Mouse (Mus musculus): Measurements from ENCODE around the gene Tcp10c.
"Not testable (repeated sequence)": the region's sequence is repeated elsewhere in the genome, so short reads cannot be mapped to it uniquely, and the experiment has no call there.

The Tcp10c gene

DNA sequence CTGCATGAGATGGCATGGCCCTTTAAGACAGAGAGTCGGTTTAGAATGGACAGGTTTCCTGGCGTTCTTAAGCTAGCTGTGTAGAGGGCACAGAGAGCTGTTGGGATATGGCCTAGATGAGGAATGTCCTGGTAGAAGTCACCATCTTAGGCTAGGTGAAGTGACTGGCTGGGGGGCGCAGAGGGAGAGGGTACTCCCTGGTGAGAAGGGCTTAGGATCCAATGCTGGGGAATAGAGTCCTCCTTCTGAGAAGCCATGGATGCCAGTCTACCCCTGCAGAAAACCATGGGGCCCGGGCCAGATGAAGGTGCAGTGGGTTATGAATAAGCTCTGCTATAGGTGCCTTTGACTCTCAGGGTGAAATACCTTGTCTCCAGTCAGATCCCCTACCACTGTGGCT, at the start of gene Tcp10c:
Gene Tcp10c (plus strand): TSS at position 52 of the 400 bp plus-strand sequence.
- DNase-seq (ENCODE audit: low read depth, low spot score) = not testable (repeated sequence)

DNA sequence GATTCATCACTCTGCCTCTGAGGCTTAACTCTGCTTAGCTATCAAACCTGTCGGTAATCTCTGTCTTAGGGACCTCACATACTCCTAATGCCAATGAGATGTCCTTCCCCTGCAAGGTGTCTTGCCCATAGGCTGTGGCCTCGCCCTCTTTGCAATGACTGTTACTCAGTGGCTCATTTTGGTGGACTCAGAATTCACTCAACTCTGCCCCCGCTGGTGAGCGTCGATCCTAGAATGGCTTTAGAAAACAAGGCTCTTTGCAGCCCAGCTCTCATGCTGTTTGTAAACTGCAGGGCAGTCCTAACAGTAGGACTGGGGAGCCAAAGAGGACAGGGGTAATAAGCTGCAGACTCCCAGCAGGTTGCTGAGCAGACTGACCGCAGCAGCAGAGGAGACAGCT, 46.5 kb upstream of the Tcp10c start:
- not testable (repeated sequence) for DNase-seq (ENCODE audit: low read depth, low spot score)

DNA sequence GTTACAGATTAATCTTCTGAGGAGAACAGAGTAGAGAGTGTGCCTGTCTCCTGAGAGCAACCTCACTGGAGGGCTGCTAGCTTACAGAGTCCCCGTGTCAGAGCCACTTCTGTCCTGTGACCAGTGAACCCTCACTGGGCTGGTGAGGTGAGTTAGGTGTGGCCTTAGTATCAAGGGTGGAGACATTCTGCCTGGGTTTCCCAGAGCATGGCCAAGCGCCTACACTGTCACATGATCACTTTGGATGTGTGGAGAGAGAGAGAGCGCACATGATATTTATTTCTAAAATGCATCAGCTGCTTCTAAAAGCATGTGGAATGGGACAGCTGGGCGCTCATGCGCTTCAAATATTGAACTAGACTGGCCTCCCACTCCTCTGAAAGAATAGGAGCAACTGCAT, 46.0 kb upstream of the Tcp10c start:
- not testable (repeated sequence) for DNase-seq (ENCODE audit: low read depth, low spot score)

GRCm38 (mm10) chr17:13308746-13309145, 45.6 kb upstream of the Tcp10c start:
- not testable (repeated sequence) for DNase-seq (ENCODE audit: low read depth, low spot score)

DNA sequence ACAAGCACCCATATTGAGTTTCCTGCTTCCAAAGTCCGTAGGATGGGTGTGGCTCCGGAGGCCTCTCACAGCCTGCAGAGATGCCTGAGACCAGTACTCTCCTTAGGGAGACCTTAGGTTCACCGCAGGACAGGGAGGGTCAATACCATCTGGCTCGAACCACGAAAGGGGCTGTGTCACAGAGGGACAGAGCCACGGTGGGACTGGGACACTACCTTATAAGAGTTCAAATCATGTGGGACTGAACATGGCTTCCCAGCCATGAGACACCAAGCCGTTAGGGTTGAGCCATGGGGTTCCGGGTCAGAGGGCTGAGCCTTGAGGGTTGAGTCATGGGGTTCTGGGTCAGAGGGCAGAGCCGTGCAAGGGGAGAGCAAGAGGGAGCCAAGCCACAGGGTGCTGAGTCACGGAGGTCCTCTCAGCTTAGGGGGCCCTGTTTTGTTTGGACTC, 45.2 kb upstream of the Tcp10c start:
- DNase-seq (ENCODE audit: low read depth, low spot score) = not testable (repeated sequence)

GRCm38 (mm10) chr17:13329967-13330366, 24.4 kb upstream of the Tcp10c start:
- not testable (repeated sequence) for DNase-seq (ENCODE audit: low read depth, low spot score)

GRCm38 (mm10) chr17:13331179-13331578, 23.2 kb upstream of the Tcp10c start:
- DNase-seq (ENCODE audit: low read depth, low spot score) = not testable (repeated sequence)

GRCm38 (mm10) chr17:13332496-13332895, 21.9 kb upstream of the Tcp10c start:
- not testable (repeated sequence) for DNase-seq (ENCODE audit: low read depth, low spot score)

- DNase-seq (ENCODE audit: low read depth, low spot score) = peak; percentile 66
Observed at GRCm38 (mm10) chr17:13336979-13337749, 17.2 kb upstream of the Tcp10c start.

DNA sequence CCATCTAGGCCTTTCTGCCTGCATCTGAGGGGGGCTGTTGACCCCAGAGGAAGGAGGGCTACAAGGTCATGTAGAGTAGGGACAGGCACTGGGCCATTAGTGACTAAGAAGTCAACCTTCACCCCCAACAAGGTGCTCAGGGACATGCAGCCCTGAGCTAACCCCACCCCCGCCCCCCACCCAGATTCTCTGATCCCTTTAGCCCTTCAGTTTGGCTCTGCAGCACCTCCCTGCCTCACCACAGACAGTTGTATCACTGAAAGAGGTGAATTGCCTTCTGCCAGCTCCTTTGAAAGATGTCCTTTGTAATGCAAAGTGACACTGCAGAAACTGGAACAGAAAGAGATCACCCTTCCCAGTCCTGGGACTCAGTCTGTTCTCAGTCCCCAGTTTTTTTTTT, 16.4 kb upstream of the Tcp10c start:
- DNase-seq (ENCODE audit: low read depth, low spot score) = not testable (repeated sequence)

GRCm38 (mm10) chr17:13340071-13340470, 14.3 kb upstream of the Tcp10c start:
- DNase-seq (ENCODE audit: low read depth, low spot score) = not testable (repeated sequence)

DNA sequence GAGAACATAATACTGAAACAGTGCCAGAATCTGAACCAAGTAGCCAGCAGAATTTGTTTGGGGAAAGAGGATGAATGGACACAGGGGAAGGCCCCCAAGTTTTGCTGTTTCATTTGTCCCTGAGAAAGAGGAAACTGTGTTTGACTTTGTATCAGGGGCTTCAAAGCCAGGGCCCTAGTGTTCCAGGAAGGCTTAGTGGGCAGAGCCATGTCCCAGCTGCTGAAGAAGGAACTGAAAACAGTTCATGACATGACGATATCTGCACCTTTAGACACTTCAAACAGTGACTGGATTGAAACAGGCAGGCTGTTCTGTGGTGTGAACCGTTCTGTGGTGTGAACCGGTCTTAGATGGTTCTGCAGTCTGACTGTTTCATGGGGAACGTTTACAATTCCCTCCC, 8.4 kb upstream of the Tcp10c start:
- not testable (repeated sequence) for DNase-seq (ENCODE audit: low read depth, low spot score)

DNA sequence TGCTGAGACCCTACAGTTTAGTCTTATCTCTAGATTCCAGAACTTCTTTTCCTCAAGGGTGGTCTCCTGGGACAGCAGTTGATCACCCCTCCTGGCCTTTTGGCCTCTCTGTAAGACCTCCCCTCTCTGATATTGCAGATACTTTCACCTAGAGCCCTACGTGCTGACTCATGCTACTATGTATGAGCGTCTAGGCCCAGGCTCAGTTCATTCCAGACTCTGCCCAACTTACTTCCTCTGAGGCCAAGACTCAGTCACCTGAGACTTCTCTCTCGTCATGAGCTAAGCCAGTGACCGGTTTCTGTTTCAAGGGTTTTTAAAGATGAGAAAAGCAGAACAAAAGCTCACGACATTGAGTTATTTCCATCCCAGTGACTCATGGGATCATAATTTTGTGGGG, 4.8 kb upstream of the Tcp10c start:
- not testable (repeated sequence) for DNase-seq (ENCODE audit: low read depth, low spot score)

- DNase-seq (ENCODE audit: low read depth, low spot score) = not testable (repeated sequence)
Observed at GRCm38 (mm10) chr17:13353249-13353648, 1.1 kb upstream of the Tcp10c start.

GRCm38 (mm10) chr17:13362489-13362888, 8.1 kb downstream of the Tcp10c start:
- not testable (repeated sequence) for DNase-seq (ENCODE audit: low read depth, low spot score)

DNA sequence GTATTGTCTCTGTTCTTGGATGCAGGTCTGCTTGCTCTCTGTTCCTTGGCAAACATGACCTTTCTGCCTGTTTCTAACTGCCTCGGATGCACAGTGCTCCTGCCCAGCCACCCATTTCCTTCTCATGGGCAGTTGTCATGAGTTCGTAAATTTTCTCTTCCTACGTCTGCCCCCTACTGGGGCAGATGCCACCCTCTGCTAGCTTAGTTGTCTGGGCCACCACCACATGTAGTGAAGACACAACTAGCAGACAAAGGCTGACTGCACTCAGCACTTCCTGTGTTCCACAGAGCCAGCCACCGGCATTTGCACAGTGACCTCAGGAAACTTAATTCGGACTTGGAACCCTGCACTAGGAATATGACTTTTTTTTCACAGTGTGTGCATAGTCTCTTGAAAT, 9.4 kb downstream of the Tcp10c start:
- DNase-seq (ENCODE audit: low read depth, low spot score) = not testable (repeated sequence)

- DNase-seq (ENCODE audit: low read depth, low spot score) = not testable (repeated sequence)
Observed at GRCm38 (mm10) chr17:13364196-13364595, 9.8 kb downstream of the Tcp10c start.

DNA sequence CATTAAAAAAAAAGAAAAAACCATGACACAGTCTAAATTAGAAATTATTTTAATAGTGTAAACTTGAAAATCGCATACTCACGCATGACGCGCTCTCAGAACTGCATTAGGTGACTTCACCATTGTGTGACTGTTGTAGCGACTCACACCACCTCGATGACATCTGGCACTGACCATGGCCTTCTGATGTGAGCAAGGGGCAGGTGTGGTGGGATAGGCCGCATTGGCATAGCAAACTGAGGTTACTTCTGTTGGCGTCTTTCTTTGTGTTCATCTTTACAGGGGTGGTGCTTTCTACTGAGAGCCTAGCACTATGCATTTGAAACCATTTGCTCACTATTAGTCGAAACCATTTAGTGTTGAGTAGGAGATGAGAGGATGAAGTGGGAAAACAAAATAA, 12.8 kb downstream of the Tcp10c start:
- not testable (repeated sequence) for DNase-seq (ENCODE audit: low read depth, low spot score)

- not testable (repeated sequence) for DNase-seq (ENCODE audit: low read depth, low spot score)
Observed at GRCm38 (mm10) chr17:13368658-13369057, 14.3 kb downstream of the Tcp10c start.

GRCm38 (mm10) chr17:13370746-13371145, 16.4 kb downstream of the Tcp10c start:
- DNase-seq (ENCODE audit: low read depth, low spot score) = not testable (repeated sequence)

GRCm38 (mm10) chr17:13378341-13378740, 24.0 kb downstream of the Tcp10c start:
- DNase-seq (ENCODE audit: low read depth, low spot score) = not testable (repeated sequence)

DNA sequence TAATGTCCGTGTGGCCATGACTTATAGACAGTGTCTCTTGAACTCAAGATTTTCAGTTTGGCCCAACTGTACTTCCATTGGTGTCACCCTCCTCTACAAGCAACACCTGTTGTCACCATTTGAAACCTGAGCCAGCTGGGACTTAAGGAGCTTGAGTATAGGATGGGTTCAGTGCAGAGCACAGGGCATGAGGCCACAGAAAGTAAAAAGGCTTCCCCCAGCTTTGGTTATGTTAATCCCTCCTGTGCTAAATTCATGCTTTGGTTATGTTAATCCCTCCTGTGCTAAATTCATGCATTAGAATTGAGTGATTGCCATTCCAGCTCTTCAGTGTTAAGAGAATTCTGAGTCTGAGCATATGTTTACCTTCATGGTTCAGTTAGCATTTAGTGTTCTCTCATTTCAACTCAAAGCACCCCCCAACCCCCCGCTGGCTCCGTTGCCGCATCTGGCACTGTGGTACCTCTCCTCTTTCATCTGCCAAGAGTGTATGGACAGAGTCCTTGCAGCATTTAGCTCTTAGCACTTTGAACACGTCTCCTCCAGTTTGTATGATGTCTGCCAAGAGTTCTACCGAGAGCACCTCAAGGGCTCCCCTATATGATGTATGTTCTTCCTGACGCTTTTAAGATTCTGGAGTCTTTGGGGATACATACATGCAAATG, 25.7 kb downstream of the Tcp10c start:
- not testable (repeated sequence) for DNase-seq (ENCODE audit: low read depth, low spot score)

DNA sequence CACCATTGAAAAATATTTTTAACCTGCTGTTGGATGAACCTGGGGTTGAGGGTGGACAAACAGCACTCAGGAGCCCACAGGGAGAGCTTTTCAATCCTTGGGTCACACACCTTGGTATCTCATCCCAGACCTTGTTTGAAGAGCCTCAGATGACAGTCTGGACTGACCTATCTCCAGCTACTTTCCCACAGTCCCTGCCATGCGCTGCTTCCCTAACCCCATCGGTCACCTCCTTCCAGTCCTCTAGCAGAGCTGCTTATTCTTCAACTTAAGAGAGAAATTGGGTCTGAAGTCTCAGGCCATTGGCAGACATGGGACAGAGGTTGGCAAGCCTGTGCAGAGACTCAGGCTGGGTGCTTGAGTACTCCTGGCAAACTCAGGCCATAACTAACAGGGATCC, 26.9 kb downstream of the Tcp10c start:
- DNase-seq (ENCODE audit: low read depth, low spot score) = not testable (repeated sequence)
